Mouse (Mus musculus): Measurements from ENCODE around the gene B9d1. TPM values are rescaled to one million over a fixed set of nuclear protein-coding genes. Genes with fewer than 3 reads are reported as not detected.
A peak's percentile ranks its signal among the peaks of the same experiment; 100 is the strongest.

The B9d1 gene
- polyA plus RNA-seq, 1 experiment from 2014 or later = 21.9 TPM

DNA sequence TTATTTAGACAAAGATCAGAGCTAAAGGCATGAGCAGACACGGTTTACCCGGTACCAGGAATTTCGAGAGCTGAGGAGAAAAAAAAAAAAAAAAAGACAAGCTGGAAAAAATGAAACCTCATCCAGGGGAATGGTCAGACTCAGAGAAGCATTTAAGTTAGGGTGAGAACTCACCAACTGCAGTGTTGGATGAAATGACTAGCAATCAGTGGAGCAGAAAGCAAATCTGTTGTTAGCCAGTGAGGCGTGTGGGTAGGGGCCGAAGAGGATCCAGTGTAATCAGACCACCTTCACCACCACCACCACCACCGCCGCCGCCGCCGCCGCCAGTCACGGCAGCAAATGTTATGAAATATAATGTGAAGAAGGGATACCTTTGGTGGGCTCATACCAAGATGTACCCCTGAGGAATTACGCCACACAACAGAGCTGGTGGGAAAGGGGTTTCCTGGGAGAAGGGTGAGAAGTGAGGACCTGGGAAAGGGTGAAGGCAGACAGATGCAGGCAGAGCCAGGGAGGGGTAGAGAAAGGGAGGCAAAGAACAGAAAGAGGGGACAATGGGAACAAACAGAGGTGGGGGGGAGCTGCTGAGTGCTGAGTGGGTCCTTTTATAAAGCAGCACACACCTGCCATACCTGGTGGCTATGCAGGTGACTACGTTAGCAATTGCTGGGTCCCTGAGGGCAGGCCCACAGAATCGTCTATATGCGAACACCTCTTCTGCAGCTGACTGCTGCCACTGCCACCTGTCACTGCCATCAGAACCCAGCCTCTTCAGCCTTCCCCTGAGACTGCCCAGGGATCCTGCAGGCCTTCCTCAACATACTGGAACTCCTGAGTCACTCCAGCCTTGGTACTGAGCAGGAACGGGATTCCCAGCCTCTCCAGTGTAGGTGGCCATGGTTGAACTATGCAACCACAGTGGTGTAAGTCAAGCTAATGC lies 27.1 kb upstream of the B9d1 start:
- 59% methylated on average over 17 of the region's 17 CpGs for WGBS
- Histone ChIP-seq H3K4me1 (ENCODE audit: control insufficient read depth, insufficient read depth, low read length) (peaks cover 10% of the 10 kb centered on the region; the same call in 1 of the 2 replicates), H3K4me3 (replicated peaks; ENCODE audit: low read length) (0 out of 2 replicates have a peak overlapping the region, but pooled peaks have one; percentile 12), H3K9me3 (replicated peaks; ENCODE audit: control insufficient read depth, low read length) (no peaks in the 10 kb centered on the region), H3K9ac (ENCODE audit: low read length) (no peak overlapping the region), H3K27ac (ENCODE audit: low read length) (no peak overlapping the region), H3K4me2 (ENCODE audit: low read depth, low read length) (peak overlapping the region; percentile 39), H3K36me3 (ENCODE audit: control insufficient read depth, insufficient read depth, low read length) (no peaks in the 10 kb centered on the region), H3K27me3 (ENCODE audit: control insufficient read depth, insufficient read depth, low read length) (no peaks in the 10 kb centered on the region)
- no peak for ATAC-seq (ENCODE audit: insufficient read depth, low FRiP score)

DNA sequence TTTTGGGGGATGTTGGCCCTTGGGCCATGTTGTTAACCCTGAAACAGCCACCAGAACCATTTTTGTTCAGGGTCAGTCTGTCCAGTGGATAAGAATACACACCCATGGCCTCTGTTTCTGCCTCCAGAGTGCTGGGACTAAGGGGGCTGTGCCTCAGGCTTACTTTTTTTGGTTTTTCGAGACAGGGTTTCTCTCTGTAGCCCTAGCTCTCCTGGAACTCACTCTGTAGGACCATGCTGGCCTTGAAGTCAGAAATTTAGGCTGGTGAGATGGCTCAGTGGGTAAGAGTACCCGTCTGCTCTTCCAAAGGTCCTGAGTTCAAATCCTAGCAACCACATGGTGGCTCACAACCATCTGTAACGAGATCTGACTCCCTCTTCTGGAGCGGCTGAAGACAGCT lies 26.2 kb upstream of the B9d1 start:
- no peaks in the 10 kb centered on the region for H3K9me3 ChIP-seq (replicated peaks; ENCODE audit: control insufficient read depth, low read length)
- no peaks in the 10 kb centered on the region for H3K36me3 ChIP-seq (ENCODE audit: control insufficient read depth, insufficient read depth, low read length)
- no peak overlapping the region for H3K27ac ChIP-seq (ENCODE audit: low read length)
- no peaks in the 10 kb centered on the region for H3K27me3 ChIP-seq (ENCODE audit: control insufficient read depth, insufficient read depth, low read length)
- H3K4me3 ChIP-seq (replicated peaks; ENCODE audit: low read length) = no peak overlapping the region
- WGBS = 91% methylated on average over 4 of the region's 4 CpGs
- peaks cover 12% of the 10 kb centered on the region for H3K4me1 ChIP-seq (ENCODE audit: control insufficient read depth, insufficient read depth, low read length)
- H3K4me2 ChIP-seq (ENCODE audit: low read depth, low read length) = no peak overlapping the region
- H3K9ac ChIP-seq (ENCODE audit: low read length) = no peak overlapping the region
- ATAC-seq (ENCODE audit: insufficient read depth, low FRiP score) = no peak

GRCm38 (mm10) chr11:61481239-61482090 lies 23.5 kb upstream of the B9d1 start:
- H3K4me3 ChIP-seq (replicated peaks; ENCODE audit: low read length) = no peak overlapping the region
- 55% methylated on average over 9 of the region's 9 CpGs for WGBS
- no peak overlapping the region for H3K9ac ChIP-seq (ENCODE audit: low read length)
- H3K27ac ChIP-seq (ENCODE audit: low read length) = no peak overlapping the region
- H3K9me3 ChIP-seq (replicated peaks; ENCODE audit: control insufficient read depth, low read length) = no peaks in the 10 kb centered on the region
- peaks cover 16% of the 10 kb centered on the region for H3K4me1 ChIP-seq (ENCODE audit: control insufficient read depth, insufficient read depth, low read length)
- H3K4me2 ChIP-seq (ENCODE audit: low read depth, low read length) = no peak overlapping the region
- no peaks in the 10 kb centered on the region for H3K36me3 ChIP-seq (ENCODE audit: control insufficient read depth, insufficient read depth, low read length)
- H3K27me3 ChIP-seq (ENCODE audit: control insufficient read depth, insufficient read depth, low read length) = no peaks in the 10 kb centered on the region
- no peak for ATAC-seq (ENCODE audit: insufficient read depth, low FRiP score)

DNA sequence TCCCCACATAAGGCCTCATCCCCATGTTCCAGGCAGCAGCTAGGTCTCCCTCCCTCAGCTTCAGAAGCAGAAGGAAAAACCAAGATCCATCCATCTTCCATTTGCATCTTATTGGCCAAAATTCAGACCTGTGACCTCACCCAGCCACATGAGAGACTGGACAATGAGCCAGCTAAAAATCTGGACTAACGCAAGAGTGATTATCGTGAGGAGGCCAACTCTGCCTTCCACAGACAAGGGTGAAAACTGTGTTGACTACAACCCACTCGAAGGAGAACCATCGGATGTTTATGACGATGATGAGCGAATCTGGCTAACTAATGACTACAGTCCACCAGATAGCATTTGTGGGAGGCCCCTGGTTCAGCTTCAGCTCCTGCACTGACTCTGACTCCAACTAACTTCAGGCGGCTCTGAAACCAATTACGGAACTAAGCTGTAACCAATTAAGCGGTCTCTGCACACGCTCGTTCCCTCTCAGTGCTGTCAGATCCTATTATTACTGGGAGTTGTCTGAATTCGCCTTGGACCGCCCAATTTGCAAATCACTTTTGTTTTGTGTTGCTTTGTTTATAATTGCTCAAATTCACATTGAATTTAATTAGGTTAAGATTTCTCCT lies 21.6 kb upstream of the B9d1 start:
- Histone ChIP-seq H3K36me3 (ENCODE audit: control insufficient read depth, insufficient read depth, low read length) (peaks cover under 1% of the 10 kb centered on the region; the same call in 1 of the 2 replicates), H3K9ac (ENCODE audit: low read length) (no peak overlapping the region), H3K27ac (ENCODE audit: low read length) (peak overlapping the region; percentile 99), H3K4me2 (ENCODE audit: low read depth, low read length) (no peak overlapping the region), H3K4me3 (replicated peaks; ENCODE audit: low read length) (no peak overlapping the region), H3K27me3 (ENCODE audit: control insufficient read depth, insufficient read depth, low read length) (no peaks in the 10 kb centered on the region), H3K9me3 (replicated peaks; ENCODE audit: control insufficient read depth, low read length) (no peaks in the 10 kb centered on the region), H3K4me1 (ENCODE audit: control insufficient read depth, insufficient read depth, low read length) (peaks cover 25% of the 10 kb centered on the region)
- no peak for ATAC-seq (ENCODE audit: insufficient read depth, low FRiP score)
- WGBS = 76% methylated on average over 13 of the region's 13 CpGs

GRCm38 (mm10) chr11:61484256-61484612 lies 20.7 kb upstream of the B9d1 start:
- ATAC-seq (ENCODE audit: insufficient read depth, low FRiP score) = no peak
- Histone ChIP-seq H3K27ac (ENCODE audit: low read length) (peak overlapping the region; percentile 99), H3K9ac (ENCODE audit: low read length) (peak overlapping the region; percentile 69), H3K27me3 (ENCODE audit: control insufficient read depth, insufficient read depth, low read length) (no peaks in the 10 kb centered on the region), H3K9me3 (replicated peaks; ENCODE audit: control insufficient read depth, low read length) (no peaks in the 10 kb centered on the region), H3K4me2 (ENCODE audit: low read depth, low read length) (peak overlapping the region; percentile 60), H3K36me3 (ENCODE audit: control insufficient read depth, insufficient read depth, low read length) (peaks cover 8% of the 10 kb centered on the region), H3K4me3 (replicated peaks; ENCODE audit: low read length) (0 out of 2 replicates have a peak overlapping the region, but pooled peaks have one; percentile 13), H3K4me1 (ENCODE audit: control insufficient read depth, insufficient read depth, low read length) (peaks cover 28% of the 10 kb centered on the region)
- 21% methylated on average over 10 of the region's 10 CpGs for WGBS

DNA sequence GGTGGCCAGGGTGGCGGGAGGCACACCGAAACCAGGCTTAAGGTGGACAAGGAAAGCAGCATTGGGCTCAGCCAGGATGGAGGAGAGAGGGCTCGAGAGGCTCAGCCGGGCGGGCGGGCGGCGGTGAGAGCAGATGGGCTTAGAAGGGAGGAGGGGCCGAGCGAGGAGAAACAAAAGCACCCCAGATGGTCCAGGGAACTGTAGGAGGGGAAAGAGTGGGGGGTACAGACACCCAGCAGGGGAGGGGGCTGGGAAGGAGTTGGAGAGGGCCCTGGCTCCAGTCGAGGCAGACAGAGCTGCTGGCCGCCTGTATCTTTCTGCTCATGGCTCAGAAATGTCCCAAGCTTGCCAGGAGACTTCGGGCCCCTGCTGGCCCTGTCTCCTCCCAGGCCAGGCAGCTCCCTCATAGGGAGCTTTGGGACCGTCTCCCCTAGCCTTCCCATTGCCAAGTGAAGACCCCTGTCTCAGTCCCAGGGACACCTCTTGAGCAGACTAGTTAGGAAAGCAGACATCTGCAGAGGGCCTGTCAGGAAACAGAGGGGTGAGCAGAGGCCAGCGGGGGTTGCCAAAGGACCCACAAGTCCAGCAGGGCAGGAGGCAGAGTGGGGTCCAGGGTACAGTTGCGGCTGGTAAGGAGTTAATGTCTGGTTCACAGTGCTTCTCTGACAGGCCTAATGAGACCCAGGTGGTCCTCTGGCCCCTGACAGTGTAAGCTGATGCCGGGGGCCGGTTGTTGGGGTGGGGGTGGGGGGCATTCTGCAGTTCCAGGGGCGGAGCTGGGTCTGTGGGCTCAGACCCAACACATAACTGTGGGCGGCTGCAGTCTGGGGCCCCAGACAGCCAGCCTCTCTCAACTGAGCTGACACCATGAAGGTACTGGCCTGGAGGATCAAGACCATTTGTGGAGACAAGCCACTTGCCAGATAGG lies 20.1 kb upstream of the B9d1 start, which contains the start of gene Mfap4:
Mfap4 (plus strand) TSS at position 819 of the 928 bp plus-strand sequence.
- H3K4me2 ChIP-seq (ENCODE audit: low read depth, low read length) = peak within 1 kb of the TSS; percentile 60

DNA sequence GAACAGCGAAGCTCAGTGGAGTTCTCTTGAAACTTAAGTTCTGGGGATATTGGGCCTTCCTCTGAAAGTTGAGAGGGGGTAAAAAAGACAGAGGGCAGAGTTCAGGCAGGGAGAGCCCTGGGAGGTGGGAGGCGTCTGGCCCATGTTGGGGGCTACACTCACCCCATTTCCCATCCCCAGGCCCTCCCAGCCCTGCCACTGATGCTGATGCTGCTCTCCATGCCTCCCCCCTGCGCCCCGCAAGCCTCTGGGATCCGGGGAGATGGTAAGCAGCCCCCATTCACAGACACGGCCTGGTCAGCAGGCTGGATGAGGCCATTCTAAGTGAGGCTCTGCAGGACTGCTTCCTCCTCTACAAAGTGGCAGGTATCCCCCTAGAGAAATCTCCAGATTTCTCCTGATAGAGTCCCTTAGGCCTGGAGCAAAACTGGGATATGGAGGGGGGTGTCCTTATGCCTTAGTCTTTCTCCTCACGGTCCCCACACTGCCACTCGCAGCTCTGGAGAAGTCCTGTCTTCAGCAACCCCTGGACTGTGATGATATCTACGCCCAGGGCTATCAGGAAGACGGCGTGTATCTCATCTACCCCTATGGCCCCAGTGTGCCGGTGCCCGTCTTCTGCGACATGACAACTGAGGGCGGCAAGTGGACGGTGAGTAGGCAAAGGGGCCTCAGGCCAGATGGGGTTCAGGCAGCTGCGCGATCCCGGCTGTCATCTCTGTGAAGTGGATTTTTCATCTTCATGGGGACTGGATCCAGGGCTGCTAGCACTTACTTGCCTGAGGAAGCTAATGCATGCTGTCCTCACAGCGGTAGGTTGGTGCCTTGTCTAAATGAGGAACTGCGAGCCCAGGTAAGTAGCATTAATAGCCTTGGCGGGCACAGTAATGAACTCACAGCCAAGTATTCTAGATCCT lies 19.1 kb upstream of the B9d1 start:
- 41% methylated on average over 22 of the region's 22 CpGs for WGBS
- peaks cover 19% of the 10 kb centered on the region for H3K36me3 ChIP-seq (ENCODE audit: control insufficient read depth, insufficient read depth, low read length)
- H3K9ac ChIP-seq (ENCODE audit: low read length) = peak overlapping the region; percentile 79
- H3K4me2 ChIP-seq (ENCODE audit: low read depth, low read length) = peak overlapping the region; percentile 60
- peak overlapping the region; percentile 55 for H3K4me3 ChIP-seq (replicated peaks; ENCODE audit: low read length)
- peaks cover 30% of the 10 kb centered on the region for H3K4me1 ChIP-seq (ENCODE audit: control insufficient read depth, insufficient read depth, low read length)
- ATAC-seq (ENCODE audit: insufficient read depth, low FRiP score) = no peak
- no peaks in the 10 kb centered on the region for H3K27me3 ChIP-seq (ENCODE audit: control insufficient read depth, insufficient read depth, low read length)
- H3K27ac ChIP-seq (ENCODE audit: low read length) = peak overlapping the region; percentile 99
- no peaks in the 10 kb centered on the region for H3K9me3 ChIP-seq (replicated peaks; ENCODE audit: control insufficient read depth, low read length)

More for the DNA sequence above, 20.1 kb upstream of the B9d1 start, which contains the start of gene Mfap4:
- Histone ChIP-seq H3K4me1 (ENCODE audit: control insufficient read depth, insufficient read depth, low read length) (peaks cover 28% of the 10 kb centered on the region), H3K36me3 (ENCODE audit: control insufficient read depth, insufficient read depth, low read length) (peaks cover 10% of the 10 kb centered on the region), H3K4me3 (replicated peaks; ENCODE audit: low read length) (peak within 1 kb of the TSS; percentile 55), H3K27ac (ENCODE audit: low read length) (peak within 1 kb of the TSS; percentile 99), H3K9ac (ENCODE audit: low read length) (peak within 1 kb of the TSS; percentile 79), H3K27me3 (ENCODE audit: control insufficient read depth, insufficient read depth, low read length) (no peaks in the 10 kb centered on the region), H3K9me3 (replicated peaks; ENCODE audit: control insufficient read depth, low read length) (no peaks in the 10 kb centered on the region)
- WGBS = 20% methylated on average over 20 of the region's 20 CpGs
- peak; percentile 85 for ATAC-seq (ENCODE audit: insufficient read depth, low FRiP score)

Data from stomach, embryonic 16.5 days (tissue).